Mouse (Mus musculus) erythroid progenitor cell, adult 5-6 weeks (primary cell): Measurements from ENCODE around the gene Spag16. TPM values are rescaled to one million over a fixed set of nuclear protein-coding genes. Genes with fewer than 3 reads are reported as not detected.

ENCODE experiments used
- total RNA-seq, 2 experiments: library from RNA; stranded (forward) in 1 of 2; stranded (reverse) in 1 of 2; fragments of 150-400 nt in 1 of 2; fragments of 186-747, 209-891 nt in 1 of 2; gene quantifications; 2 replicates each; pipeline versions ENCODE4 v1.2.3 to v1.2.4; 2015 to 2017; ENCODE audit warnings: low replicate concordance in 2 of 2

The Spag16 gene
- total RNA-seq, 2 experiments from 2014 or later = not detected

Other genes with a start within 250 kb of the Spag16 start
- 0.36 and 5.9 TPM in 2 replicates for gene Ikzf2, start 139.7 kb upstream of the Spag16 start, total RNA-seq (2015; ENCODE audit: low replicate concordance)
- 3.7 and 5.9 TPM in 2 replicates for gene Ikzf2, start 139.7 kb upstream of the Spag16 start, total RNA-seq (2017; ENCODE audit: low replicate concordance)